Mouse (Mus musculus): Measurements from ENCODE around the gene Mipep. TPM values are rescaled to one million over a fixed set of nuclear protein-coding genes. Genes with fewer than 3 reads are reported as not detected.

The Mipep gene
- total RNA-seq, 2 experiments from 2014 or later: 30.1 to 31.9 TPM

DNA sequence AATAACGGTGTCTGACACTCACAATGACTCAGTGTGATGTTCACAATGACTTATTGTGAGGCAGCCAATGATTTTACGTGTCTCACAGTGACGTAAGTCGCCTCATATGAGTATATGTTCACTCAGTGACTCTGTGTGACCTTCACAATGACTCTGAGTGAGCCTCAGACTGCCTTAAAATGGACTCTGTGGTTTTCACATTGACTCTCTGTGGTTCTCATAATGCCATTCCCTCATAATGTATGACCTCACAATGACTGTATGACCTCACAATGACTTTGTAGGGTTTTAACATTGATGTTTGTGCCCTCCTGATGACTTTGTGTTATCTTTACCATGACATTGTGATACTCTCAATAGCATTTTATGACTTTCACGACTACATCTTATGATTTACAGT, 151.3 kb downstream of the Mipep start:
- DNase-seq (ENCODE audit: extremely low spot score in 1 of 2, low spot score in 1 of 2): no peak

DNA sequence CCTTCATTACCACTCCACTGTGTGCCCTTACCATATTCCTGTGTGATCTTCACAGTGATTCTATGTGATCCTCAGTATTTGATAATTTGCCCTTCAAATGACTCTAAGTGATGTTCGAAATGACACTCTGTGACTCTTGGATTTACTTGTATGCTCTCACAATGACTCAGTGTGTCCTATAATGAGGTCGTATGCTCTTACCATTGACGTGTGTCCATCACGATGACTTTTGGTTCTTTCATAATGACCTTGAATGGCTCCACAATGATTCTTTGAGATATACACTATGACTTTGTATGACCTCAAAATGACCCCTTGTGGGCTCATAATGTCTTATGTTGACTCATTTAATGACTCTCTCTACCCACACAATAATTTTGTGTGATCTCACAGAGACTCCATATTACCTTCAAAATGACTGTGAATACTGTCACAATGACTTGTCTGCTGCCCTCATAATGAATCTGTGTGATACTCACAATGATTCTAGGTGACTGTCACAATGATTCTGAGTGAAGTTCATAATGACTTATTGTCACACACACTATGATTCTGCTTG, 153.2 kb downstream of the Mipep start:
- DNase-seq (ENCODE audit: extremely low spot score in 1 of 2, low spot score in 1 of 2): no peak

Other genes with a start within 250 kb of the Mipep start
- gene Spata13, start 150.6 kb upstream of the Mipep start, total RNA-seq (2021): 10 to 100 TPM; 27.6 to 28.5 TPM
- gene C1qtnf9, start 16.4 kb upstream of the Mipep start, total RNA-seq (2021): under 1 TPM; 0.31 to 0.42 TPM